Comparison of ENCODE assay signal across 10 mouse cellular contexts in genomic region chr12:107969841-107970371, GRCm38 (mm10). TPM values are rescaled to one million over a fixed set of nuclear protein-coding genes. Genes with fewer than 3 reads are reported as not detected.
A peak's percentile ranks its signal among the peaks of the same experiment; 100 is the strongest.
DNase-seq lines count a peak whose midpoint lies in the region; ATAC-seq lines count a peak whose summit lies in the region.
"Had no signal": no experiment of that assay in that cellular context is flagged by ENCODE, and none has a peak within 500 bp of the region (broad histone marks: within the 10 kb centered on the region; RNA-seq: fewer than 3 reads in every experiment).

No protein-coding gene starts in this region.

- DNase-seq in neural tube, embryonic 11.5 days (ENCODE audit: low spot score) = no peak
- DNase-seq in neural tube, embryonic 10.5 days (ENCODE audit: extremely low spot score, low spot score) = no peak
- DNase-seq in frontal cortex, postnatal 14 days (ENCODE audit: low spot score in 2 of 2) = peak; percentile 68 to 73
- DNase-seq in left cerebral cortex, postnatal 25 days (ENCODE audit: low spot score in 2 of 2) = peak; percentile 71 to 82
- DNase-seq in right cerebral cortex, postnatal 36 days (ENCODE audit: low spot score in 2 of 2) = peak; percentile 66 to 71
- no peak for DNase-seq in heart, embryonic 10.5 days (ENCODE audit: low spot score)

- H3K27me3 ChIP-seq in neural tube, embryonic 11.5 days (ENCODE audit: control insufficient read depth, insufficient read depth, low read length) = no peaks in the 10 kb centered on the region
- no peaks in the 10 kb centered on the region for H3K27me3 ChIP-seq in intestine, embryonic 16.5 days (replicated peaks; ENCODE audit: control insufficient read depth, insufficient read depth, low read length)
- 0 out of 2 replicates have a peak, but pooled peaks cover 13% of the 10 kb centered on the region for H3K27me3 ChIP-seq in heart, embryonic 10.5 days (ENCODE audit: insufficient read depth, poor library complexity, severe bottlenecking)
- H3K27me3 ChIP-seq in liver, embryonic 12.5 days (replicated peaks) = peaks cover 21% of the 10 kb centered on the region; the same call in 1 of the 2 replicates

- H3K9ac ChIP-seq in neural tube, embryonic 11.5 days (ENCODE audit: low read length) = no peak overlapping the region
- H3K9ac ChIP-seq in intestine, embryonic 16.5 days (ENCODE audit: low read depth, low read length) = no peak overlapping the region
- no peak overlapping the region for H3K9ac ChIP-seq in liver, embryonic 12.5 days

- ATAC-seq in neural tube, embryonic 11.5 days (ENCODE audit: insufficient read depth, low FRiP score, low TSS enrichment) = peak; percentile 48; the same call in 1 of the 2 replicates
- ATAC-seq in intestine, embryonic 16.5 days = no peak
- ATAC-seq in liver, embryonic 12.5 days = no peak

- peaks cover 31% of the 10 kb centered on the region for H3K4me1 ChIP-seq in neural tube, embryonic 11.5 days (ENCODE audit: control insufficient read depth, insufficient read depth, low read length)
- H3K4me1 ChIP-seq in intestine, embryonic 16.5 days (ENCODE audit: control insufficient read depth, insufficient read depth, low read length) = peaks cover 8% of the 10 kb centered on the region
- peaks cover 51% of the 10 kb centered on the region for H3K4me1 ChIP-seq in heart, embryonic 10.5 days
- H3K4me1 ChIP-seq in liver, embryonic 12.5 days = no peaks in the 10 kb centered on the region

- WGBS in neural tube, embryonic 11.5 days = 35% methylated on average over 18 of the region's 18 CpGs
- WGBS in intestine, embryonic 16.5 days = 56% methylated on average over 18 of the region's 18 CpGs
- WGBS in heart, embryonic 10.5 days = 44% methylated on average over 18 of the region's 18 CpGs
- WGBS in liver, embryonic 12.5 days (ENCODE audit: insufficient replicate concordance) = 43% methylated on average over 18 of the region's 18 CpGs

- no peaks in the 10 kb centered on the region for H3K9me3 ChIP-seq in neural tube, embryonic 11.5 days (ENCODE audit: control insufficient read depth, low read length)
- H3K9me3 ChIP-seq in intestine, embryonic 16.5 days (ENCODE audit: control insufficient read depth, low read length) = no peaks in the 10 kb centered on the region
- H3K9me3 ChIP-seq in heart, embryonic 10.5 days = no peaks in the 10 kb centered on the region
- H3K9me3 ChIP-seq in liver, embryonic 12.5 days (replicated peaks) = no peaks in the 10 kb centered on the region

- H3K4me3 ChIP-seq in neural tube, embryonic 11.5 days (ENCODE audit: low read depth, low read length) = no peak overlapping the region
- H3K4me3 ChIP-seq in intestine, embryonic 16.5 days (ENCODE audit: low read length) = no peak overlapping the region
- no peak overlapping the region for H3K4me3 ChIP-seq in heart, embryonic 10.5 days
- no peak overlapping the region for H3K4me3 ChIP-seq in liver, embryonic 12.5 days

- H3K27ac ChIP-seq in neural tube, embryonic 11.5 days (ENCODE audit: low read depth, low read length) = no peak overlapping the region
- no peak overlapping the region for H3K27ac ChIP-seq in intestine, embryonic 16.5 days (ENCODE audit: low read length)
- no peak overlapping the region for H3K27ac ChIP-seq in heart, embryonic 10.5 days
- no peak overlapping the region for H3K27ac ChIP-seq in liver, embryonic 12.5 days
- H3K27ac ChIP-seq: macrophage had no signal

- no peaks in the 10 kb centered on the region for H3K36me3 ChIP-seq in neural tube, embryonic 11.5 days (ENCODE audit: control insufficient read depth, insufficient read depth, low read length)
- H3K36me3 ChIP-seq in intestine, embryonic 16.5 days (ENCODE audit: control insufficient read depth, insufficient read depth, low read length) = no peaks in the 10 kb centered on the region
- H3K36me3 ChIP-seq in heart, embryonic 10.5 days = 0 out of 2 replicates have a peak, but pooled peaks cover 4% of the 10 kb centered on the region
- H3K36me3 ChIP-seq in liver, embryonic 12.5 days = no peaks in the 10 kb centered on the region

- peak overlapping the region; percentile 1; the same call in 1 of the 2 replicates for H3K4me2 ChIP-seq in neural tube, embryonic 11.5 days (ENCODE audit: low read depth)
- H3K4me2 ChIP-seq in intestine, embryonic 16.5 days (ENCODE audit: low read depth, low read length) = no peak overlapping the region
- H3K4me2 ChIP-seq in liver, embryonic 12.5 days = no peak overlapping the region

- intact Hi-C loops in left cerebral cortex, postnatal 25 days (cut with DNase I) = no loop called here

RNA-seq across cellular contexts. Expression of gene Bcl11b, which starts 33.5 kb away (rescaled TPM):
- polyA plus RNA-seq in neural tube, embryonic 11.5 days (2014; fragmentation: Nextera tagmentation; extraction: Ambion mirVana) = 9.4 and 9.5 TPM in 2 replicates
- 10 to 100 TPM; 54.4 to 71.5 TPM for total RNA-seq in left cerebral cortex, postnatal 25 days (2021)
- polyA plus RNA-seq in intestine, embryonic 16.5 days (2015; fragmentation: Nextera tagmentation; extraction: Ambion mirVana) = 3.4 and 5.5 TPM in 2 replicates
- polyA plus RNA-seq in heart, embryonic 10.5 days (2016; fragmentation: Nextera tagmentation; extraction: Ambion mirVana) = 3.1 and 3.3 TPM in 2 replicates
- 0.30 and 0.31 TPM in 2 replicates for polyA plus RNA-seq in liver, embryonic 12.5 days (2016; fragmentation: Nextera tagmentation; extraction: Ambion mirVana)
- total RNA-seq: common myeloid progenitor, adult 5-6 weeks had no signal
- polyA plus RNA-seq: macrophage had no signal

Comparison
In these comparisons a context has a peak if more than half of its experiments do, and no peak if none do; other contexts are left out.
1. DNase-seq: peak in frontal cortex, postnatal 14 days (2 of 2), left cerebral cortex, postnatal 25 days (2 of 2) and right cerebral cortex, postnatal 36 days (2 of 2); none in neural tube, embryonic 11.5 days (single experiment), neural tube, embryonic 10.5 days (single experiment) and heart, embryonic 10.5 days (single experiment).